Mouse (Mus musculus) layer of hippocampus, adult 18-20 months (tissue): ENCODE measurements around the gene Gria2. TPM values are rescaled to one million over a fixed set of nuclear protein-coding genes. Genes with fewer than 3 reads are reported as not detected.
A peak's percentile ranks its signal among the peaks of the same experiment; 100 is the strongest.

Source experiments
- DNase-seq, 2 experiments: peaks; one replicate each; pipeline ENCODE4 v3.0.0; 2022; ENCODE audit warnings: low spot score in 2 of 2
- long read RNA-seq: library from polyadenylated mRNA; stranded (forward); transcript quantifications from one replicate; pipeline ENCODE4 v2.0.0, GENCODE M21; 2021
- total RNA-seq, 2 experiments: library from RNA; stranded (reverse); gene quantifications; 2 replicates each; pipeline ENCODE4 v1.2.3; 2021

Gene Gria2
- 100 to 1,000 TPM; 619 to 678 TPM for total RNA-seq
- long read RNA-seq, full-length matches to known transcripts, result 568 of 750 reads
- long read RNA-seq, partial matches to known transcripts, result 99 of 750 reads
- long read RNA-seq, other reads (novel, unspliced or antisense), result 83 of 750 reads

GRCm38 (mm10) chr3:80802596-80803081 lies at the start of gene Gria2:
TSS of gene Gria2 (minus strand) at chr3:80802835.
- DNase-seq, result peak; percentile 93 to 96

DNA sequence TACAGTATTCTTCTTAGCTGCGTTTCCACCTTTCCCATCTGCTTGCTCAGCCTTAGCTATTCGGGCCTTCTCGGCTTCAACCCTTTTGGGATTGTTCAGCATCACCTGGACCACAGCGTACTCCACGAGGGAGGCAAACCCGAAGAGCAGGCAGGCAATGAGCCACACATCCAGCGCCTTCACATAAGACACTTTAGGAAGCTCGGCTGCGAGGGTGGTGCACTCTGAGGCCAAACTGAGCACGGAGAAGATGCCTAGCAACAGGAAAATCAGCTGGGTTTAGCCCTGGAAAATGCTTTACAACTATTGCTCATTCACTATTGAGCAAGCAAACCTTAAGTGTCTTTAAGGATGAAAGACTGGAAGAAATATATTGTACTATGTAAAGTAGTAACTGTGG lies 48.3 kb upstream of the Gria2 start:
- no peak for DNase-seq

DNA sequence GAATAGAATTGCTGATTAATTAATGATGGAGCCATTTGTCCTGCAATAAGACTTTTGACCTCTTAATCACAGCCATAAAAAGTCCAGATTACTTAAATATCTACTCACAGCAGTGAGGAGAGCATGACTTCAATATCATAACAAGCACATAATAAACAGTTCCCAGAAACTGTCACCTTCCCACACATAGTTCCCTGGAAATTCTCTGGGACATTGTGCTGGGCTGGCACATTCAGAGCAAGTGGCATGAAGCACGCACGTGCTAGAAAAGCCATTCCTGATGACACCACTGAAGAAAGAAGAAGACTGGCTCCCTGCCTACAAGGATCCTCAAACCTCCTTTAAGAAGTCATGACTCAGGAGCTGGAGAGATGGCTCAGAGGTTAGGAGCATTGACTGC lies 43.0 kb upstream of the Gria2 start:
- peak; percentile 12 to 59 for DNase-seq

GRCm38 (mm10) chr3:80839845-80840244 lies 37.2 kb upstream of the Gria2 start:
- no peak for DNase-seq

DNA sequence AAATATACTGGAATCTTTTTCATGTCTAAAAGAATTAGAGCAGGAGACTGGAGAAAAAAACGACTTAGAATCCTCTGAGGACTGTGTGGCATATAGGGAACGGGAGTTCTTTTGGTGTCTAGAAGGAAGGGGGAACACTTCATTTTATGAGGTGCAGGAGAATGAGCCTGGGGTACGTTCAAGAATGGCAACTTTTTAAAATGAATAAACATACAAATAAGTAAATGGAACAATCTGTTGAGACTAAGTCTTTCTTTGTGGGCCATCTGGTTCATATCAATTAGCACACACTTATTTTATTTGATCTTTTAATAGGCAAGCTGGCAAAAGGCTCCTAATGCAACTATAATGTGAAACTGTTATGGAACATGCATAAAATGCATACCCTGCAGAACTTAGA lies 34.9 kb upstream of the Gria2 start:
- no peak for DNase-seq

DNA sequence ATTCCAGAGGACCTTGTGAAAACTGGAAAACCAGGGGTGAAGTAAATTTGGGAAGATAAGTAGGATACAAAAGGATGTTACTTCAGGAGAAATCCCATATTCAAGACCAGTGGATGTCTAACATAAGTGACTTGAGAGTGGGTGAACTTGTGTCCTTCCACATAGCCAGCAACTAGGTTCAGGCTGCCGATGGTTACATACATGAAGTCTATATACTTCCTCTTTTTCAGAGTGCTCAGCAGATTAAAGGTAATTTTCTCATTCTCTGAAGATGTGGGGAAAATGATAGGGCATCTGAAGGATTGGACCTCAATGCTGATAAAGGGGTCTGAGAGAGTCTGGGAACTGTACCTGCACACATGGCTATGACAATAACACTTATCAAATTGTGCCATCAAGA lies 21.3 kb upstream of the Gria2 start:
- no peak for DNase-seq

GRCm38 (mm10) chr3:80818619-80819018 lies 16.0 kb upstream of the Gria2 start:
- DNase-seq, result no peak

GRCm38 (mm10) chr3:80813734-80814133 lies 11.1 kb upstream of the Gria2 start:
- no peak for DNase-seq

- no peak for DNase-seq
Measured at GRCm38 (mm10) chr3:80812237-80812636, 9.6 kb upstream of the Gria2 start.

DNA sequence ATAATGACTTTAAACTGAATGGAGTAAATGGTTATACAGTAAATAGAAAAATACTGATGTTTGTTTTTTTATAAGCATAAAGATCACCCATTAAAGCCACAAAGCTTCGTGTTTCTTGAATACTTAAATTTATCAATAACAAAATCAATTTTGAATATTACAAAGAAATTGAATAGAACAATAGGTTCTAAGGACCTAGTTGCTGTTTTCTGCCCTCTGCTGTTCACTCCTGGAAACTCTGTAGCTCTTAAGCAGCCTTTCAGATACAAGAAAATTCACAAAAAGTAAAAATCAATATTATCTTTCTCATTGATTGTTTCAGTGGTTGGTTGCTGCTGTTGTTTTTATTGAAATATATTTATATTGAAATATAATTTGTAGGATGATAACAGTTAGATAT lies 2.7 kb upstream of the Gria2 start:
- peak in 1 of 2 experiments; percentile 54 for DNase-seq

DNA sequence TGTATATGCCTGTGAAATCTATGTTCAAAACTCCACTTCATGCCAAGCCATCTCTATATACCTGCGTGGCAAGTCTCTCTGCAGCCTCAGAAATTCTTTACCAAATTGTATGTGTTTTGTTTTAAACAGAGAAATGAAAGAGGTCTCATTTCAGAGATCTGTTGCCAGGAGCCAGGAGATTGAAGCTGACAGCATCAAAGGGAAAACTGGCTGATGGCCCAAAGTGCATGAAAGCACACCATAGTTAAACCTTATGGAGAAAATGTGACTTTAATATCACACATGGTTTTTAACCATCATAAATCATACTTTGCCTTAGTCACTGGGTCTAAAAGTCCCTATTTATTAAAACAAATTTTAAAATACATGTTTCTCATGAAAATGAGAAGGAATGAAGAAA lies 1.2 kb upstream of the Gria2 start:
- DNase-seq, result no peak

- DNase-seq, result no peak
Measured at GRCm38 (mm10) chr3:80803211-80803610, 576 bp upstream of the Gria2 start.

DNA sequence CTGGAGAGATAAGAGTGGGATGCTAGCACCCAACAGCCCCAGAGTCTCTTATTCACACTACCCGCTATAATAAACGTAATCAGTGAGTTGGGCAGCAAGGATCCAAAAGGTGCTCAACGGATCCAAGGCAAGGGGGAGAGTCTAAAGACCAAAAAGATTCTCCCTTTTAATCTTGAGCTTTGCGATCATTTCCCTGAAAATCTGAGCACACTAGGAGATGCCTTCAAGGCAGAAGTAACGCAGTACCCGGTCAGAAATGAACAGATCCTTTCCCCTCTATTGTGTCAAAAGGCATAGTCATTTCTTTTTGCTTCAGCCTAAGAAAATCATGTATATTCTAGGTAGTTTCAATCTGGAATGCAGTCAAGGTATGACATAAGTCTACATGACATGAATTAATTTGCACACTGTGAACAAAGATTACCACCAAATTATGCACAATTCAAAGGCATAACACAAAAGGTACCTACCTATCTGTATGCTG lies 766 bp downstream of the Gria2 start:
- no peak for DNase-seq

GRCm38 (mm10) chr3:80800995-80801826 lies 1.4 kb downstream of the Gria2 start:
- peak; percentile 68 to 82 for DNase-seq

DNA sequence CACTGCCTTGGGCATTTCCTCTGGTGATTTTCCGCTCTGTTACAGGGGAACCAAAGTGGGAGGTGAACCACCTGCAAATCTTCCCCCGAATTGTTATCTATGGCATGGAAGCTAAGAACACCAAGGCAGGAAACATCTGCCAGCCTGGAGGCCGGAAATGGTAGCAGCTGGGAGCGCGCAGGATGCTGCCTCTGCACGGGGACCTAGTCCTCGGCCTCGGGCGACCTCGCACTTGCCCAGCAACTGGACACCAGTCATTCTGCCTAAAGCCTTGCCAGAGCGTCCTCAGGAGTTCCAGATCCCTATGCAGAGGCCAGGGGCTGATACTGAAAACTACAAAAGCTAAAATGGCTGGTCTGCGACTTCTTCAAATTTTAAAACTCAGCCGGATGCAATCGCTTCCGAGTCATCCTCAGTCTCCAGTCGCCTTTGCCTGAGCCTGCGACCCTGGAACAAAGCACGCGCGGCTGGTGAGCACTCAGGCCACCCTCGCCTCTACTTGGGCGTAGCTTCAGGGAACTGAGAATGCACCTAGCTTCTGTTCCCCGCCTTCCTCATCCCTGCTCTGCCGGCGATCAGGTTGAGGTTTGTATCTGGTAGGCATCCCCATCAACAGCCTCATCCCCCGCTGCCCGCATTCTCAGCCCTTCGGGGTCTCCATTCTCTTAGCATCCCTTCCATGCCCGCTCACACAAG lies 2.2 kb downstream of the Gria2 start:
- peak; percentile 46 to 71 for DNase-seq

GRCm38 (mm10) chr3:80797935-80798334 lies 4.7 kb downstream of the Gria2 start:
- DNase-seq, result no peak

DNA sequence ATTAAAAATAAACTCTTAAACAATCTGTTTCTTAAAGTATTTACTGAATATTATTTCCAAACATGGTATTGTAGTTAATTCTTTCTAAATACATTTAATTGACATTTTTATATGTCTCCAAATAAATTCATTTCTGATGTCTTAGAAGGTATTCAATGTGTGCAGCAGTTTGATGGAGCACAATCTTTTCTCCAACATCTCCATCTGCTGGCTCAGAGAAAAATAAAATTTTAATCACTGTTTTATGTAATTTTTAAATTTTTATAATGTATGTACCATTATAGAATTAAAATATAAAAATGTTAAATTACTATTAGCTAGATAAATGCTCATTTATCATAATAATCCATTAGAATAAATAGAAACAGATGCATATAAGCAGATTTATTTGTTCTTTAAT lies 5.9 kb downstream of the Gria2 start:
- no peak for DNase-seq

DNA sequence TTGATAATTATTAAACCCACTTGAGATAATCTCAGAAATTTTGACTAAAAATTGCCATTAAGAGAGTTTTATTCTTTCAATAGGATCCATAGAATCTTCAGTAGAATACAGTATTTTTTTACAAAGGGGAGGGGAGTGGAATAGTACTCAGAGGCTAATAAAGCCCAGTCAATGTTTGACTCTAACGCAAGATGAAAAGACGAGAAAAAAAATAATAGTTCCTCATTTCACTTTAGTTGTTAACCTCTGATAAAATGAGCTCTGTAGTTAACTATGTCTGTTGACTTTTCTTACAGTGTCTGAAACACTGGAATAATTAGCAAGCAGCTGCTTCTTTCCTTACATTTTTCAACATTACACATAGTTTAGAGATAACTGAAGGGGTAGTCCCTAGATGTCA lies 7.4 kb downstream of the Gria2 start:
- DNase-seq, result no peak

- DNase-seq, result no peak
Measured at GRCm38 (mm10) chr3:80787116-80787744, 15.4 kb downstream of the Gria2 start.

- no peak for DNase-seq
Measured at GRCm38 (mm10) chr3:80781144-80781530, 21.5 kb downstream of the Gria2 start.

GRCm38 (mm10) chr3:80780383-80781143 lies 22.1 kb downstream of the Gria2 start:
- DNase-seq, result no peak
